Mouse (Mus musculus): ENCODE data around the gene Gm9970. TPM values are rescaled to one million over a fixed set of nuclear protein-coding genes. Genes with fewer than 3 reads are reported as not detected.

Gm9970 gene
- total RNA-seq (2014; fragmentation: Nextera tagmentation) (not detected in 2 replicates), total RNA-seq (2017) (0.29 TPM in 1 of 2 replicates, not detected in the other), polyA plus RNA-seq (2012) (0.10 and 0.18 TPM in 2 replicates)

GRCm38 (mm10) chr5:31240637-31241521 lies at the start of gene Gm9970, which contains the start of gene Nrbp1:
Gm9970 (minus strand) TSS chr5:31241232.
Nrbp1 (plus strand) TSS chr5:31240864.
- Histone ChIP-seq H3K36me3 (replicated peaks) (peaks cover 24% of the 10 kb centered on the region), H3K9me3 (replicated peaks) (no peaks in the 10 kb centered on the region), H3K4me1 (ENCODE audit: insufficient read depth, low read depth, low read length) (peaks cover 14% of the 10 kb centered on the region), H3K27me3 (ENCODE audit: insufficient read depth, low read length) (peaks cover 3% of the 10 kb centered on the region; the same call in 1 of the 2 replicates), H3K4me3 (ENCODE audit: low read depth, low read length) (peak within 1 kb of the TSS; percentile 92)
- ATAC-seq (ENCODE audit: extremely low read depth, insufficient number of reproducible peaks, low FRiP score, poor library complexity, severe bottlenecking), result peak; percentile 95
- TF ChIP-seq TAL1 (conservative IDR thresholded peaks at IDR 0.05; ENCODE audit: low read depth, low read length), result no peak
- TF ChIP-seq CTCF (IDR thresholded peaks at IDR 0.05; ENCODE audit: low read depth, low read length), result no peak
- no peak for TF ChIP-seq GATA1 (IDR thresholded peaks at IDR 0.05; ENCODE audit: borderline replicate concordance, low read length)
- TF ChIP-seq GATA2 (IDR thresholded peaks at IDR 0.05; ENCODE audit: borderline replicate concordance, low read depth, low read length), result no peak
- TF ChIP-seq POLR2AphosphoS5 (IDR thresholded peaks at IDR 0.05; ENCODE audit: insufficient replicate concordance, low read depth, low read length), result no peak
- DNase-seq (ENCODE audit: low spot score), result peak; percentile 96

GRCm38 (mm10) chr5:31289626-31290230 lies 48.7 kb upstream of the Gm9970 start:
- ATAC-seq (ENCODE audit: extremely low read depth, insufficient number of reproducible peaks, low FRiP score, poor library complexity, severe bottlenecking), result no peak
- Histone ChIP-seq H3K4me3 (ENCODE audit: low read depth, low read length) (no peak overlapping the region; the same call in 1 of the 2 replicates), H3K27me3 (ENCODE audit: insufficient read depth, low read length) (peaks cover 3% of the 10 kb centered on the region; the same call in 1 of the 2 replicates), H3K4me1 (ENCODE audit: insufficient read depth, low read depth, low read length) (peaks cover 23% of the 10 kb centered on the region), H3K9me3 (replicated peaks) (no peaks in the 10 kb centered on the region), H3K36me3 (replicated peaks) (peaks cover 25% of the 10 kb centered on the region)
- TF ChIP-seq POLR2AphosphoS5 (IDR thresholded peaks at IDR 0.05; ENCODE audit: insufficient replicate concordance, low read depth, low read length), result no peak
- no peak for TF ChIP-seq GATA1 (IDR thresholded peaks at IDR 0.05; ENCODE audit: borderline replicate concordance, low read length)
- DNase-seq (ENCODE audit: low spot score), result no peak

- no peak for DNase-seq (ENCODE audit: low spot score)
- Histone ChIP-seq H3K9me3 (replicated peaks) (no peaks in the 10 kb centered on the region), H3K4me3 (ENCODE audit: low read depth, low read length) (no peak overlapping the region), H3K27me3 (ENCODE audit: insufficient read depth, low read length) (no peaks in the 10 kb centered on the region), H3K4me1 (ENCODE audit: insufficient read depth, low read depth, low read length) (peaks cover 23% of the 10 kb centered on the region), H3K36me3 (replicated peaks) (peaks cover 35% of the 10 kb centered on the region)
- ATAC-seq (ENCODE audit: extremely low read depth, insufficient number of reproducible peaks, low FRiP score, poor library complexity, severe bottlenecking), result no peak
- TF ChIP-seq GATA2 (IDR thresholded peaks at IDR 0.05; ENCODE audit: borderline replicate concordance, low read depth, low read length) (no peak), POLR2AphosphoS5 (IDR thresholded peaks at IDR 0.05; ENCODE audit: insufficient replicate concordance, low read depth, low read length) (no peak)
Observed at GRCm38 (mm10) chr5:31288655-31289054, 47.6 kb upstream of the Gm9970 start.

- no peaks in the 10 kb centered on the region for H3K9me3 ChIP-seq (replicated peaks)
- H3K4me1 ChIP-seq (ENCODE audit: insufficient read depth, low read depth, low read length), result peaks cover 23% of the 10 kb centered on the region
- no peaks in the 10 kb centered on the region for H3K27me3 ChIP-seq (ENCODE audit: insufficient read depth, low read length)
- no peak for ATAC-seq (ENCODE audit: extremely low read depth, insufficient number of reproducible peaks, low FRiP score, poor library complexity, severe bottlenecking)
- no peak for DNase-seq (ENCODE audit: low spot score)
- TF ChIP-seq TAL1 (conservative IDR thresholded peaks at IDR 0.05; ENCODE audit: low read depth, low read length) (no peak), GATA2 (IDR thresholded peaks at IDR 0.05; ENCODE audit: borderline replicate concordance, low read depth, low read length) (no peak), GATA1 (IDR thresholded peaks at IDR 0.05; ENCODE audit: borderline replicate concordance, low read length) (no peak), CTCF (IDR thresholded peaks at IDR 0.05; ENCODE audit: low read depth, low read length) (no peak), POLR2AphosphoS5 (IDR thresholded peaks at IDR 0.05; ENCODE audit: insufficient replicate concordance, low read depth, low read length) (no peak)
- peaks cover 39% of the 10 kb centered on the region for H3K36me3 ChIP-seq (replicated peaks)
- H3K4me3 ChIP-seq (ENCODE audit: low read depth, low read length), result no peak overlapping the region
Observed at GRCm38 (mm10) chr5:31288225-31288624, 47.2 kb upstream of the Gm9970 start.

GRCm38 (mm10) chr5:31279245-31279988 lies 38.4 kb upstream of the Gm9970 start:
- no peaks in the 10 kb centered on the region for H3K27me3 ChIP-seq (ENCODE audit: insufficient read depth, low read length)
- H3K9me3 ChIP-seq (replicated peaks), result no peaks in the 10 kb centered on the region
- no peak for DNase-seq (ENCODE audit: low spot score)
- peaks cover 80% of the 10 kb centered on the region for H3K36me3 ChIP-seq (replicated peaks)
- no peaks in the 10 kb centered on the region for H3K4me1 ChIP-seq (ENCODE audit: insufficient read depth, low read depth, low read length)
- no peak for ATAC-seq (ENCODE audit: extremely low read depth, insufficient number of reproducible peaks, low FRiP score, poor library complexity, severe bottlenecking)
- TF ChIP-seq TAL1 (conservative IDR thresholded peaks at IDR 0.05; ENCODE audit: low read depth, low read length) (no peak), POLR2AphosphoS5 (IDR thresholded peaks at IDR 0.05; ENCODE audit: insufficient replicate concordance, low read depth, low read length) (no peak), GATA2 (IDR thresholded peaks at IDR 0.05; ENCODE audit: borderline replicate concordance, low read depth, low read length) (no peak), GATA1 (IDR thresholded peaks at IDR 0.05; ENCODE audit: borderline replicate concordance, low read length) (no peak), CTCF (IDR thresholded peaks at IDR 0.05; ENCODE audit: low read depth, low read length) (no peak)
- no peak overlapping the region for H3K4me3 ChIP-seq (ENCODE audit: low read depth, low read length)

- no peaks in the 10 kb centered on the region for H3K4me1 ChIP-seq (ENCODE audit: insufficient read depth, low read depth, low read length)
- ATAC-seq (ENCODE audit: extremely low read depth, insufficient number of reproducible peaks, low FRiP score, poor library complexity, severe bottlenecking), result no peak
- H3K4me3 ChIP-seq (ENCODE audit: low read depth, low read length), result no peak overlapping the region
- TF ChIP-seq TAL1 (conservative IDR thresholded peaks at IDR 0.05; ENCODE audit: low read depth, low read length) (no peak), GATA1 (IDR thresholded peaks at IDR 0.05; ENCODE audit: borderline replicate concordance, low read length) (no peak), CTCF (IDR thresholded peaks at IDR 0.05; ENCODE audit: low read depth, low read length) (no peak), GATA2 (IDR thresholded peaks at IDR 0.05; ENCODE audit: borderline replicate concordance, low read depth, low read length) (no peak), POLR2AphosphoS5 (IDR thresholded peaks at IDR 0.05; ENCODE audit: insufficient replicate concordance, low read depth, low read length) (no peak)
- no peaks in the 10 kb centered on the region for H3K27me3 ChIP-seq (ENCODE audit: insufficient read depth, low read length)
- no peaks in the 10 kb centered on the region for H3K9me3 ChIP-seq (replicated peaks)
- DNase-seq (ENCODE audit: low spot score), result no peak
- H3K36me3 ChIP-seq (replicated peaks), result peaks cover 75% of the 10 kb centered on the region
Observed at GRCm38 (mm10) chr5:31273018-31273417, 32.0 kb upstream of the Gm9970 start.
